Mouse (Mus musculus): ENCODE data around the gene Fam20a. TPM values are rescaled to one million over a fixed set of nuclear protein-coding genes. Genes with fewer than 3 reads are reported as not detected.

The Fam20a gene
- polyA plus RNA-seq, 1 experiment from 2014 or later: 1.3 TPM

GRCm38 (mm10) chr11:109670026-109670916 lies 51.8 kb downstream of the Fam20a start:
- Histone ChIP-seq H3K9ac (replicated peaks; ENCODE audit: low read length) (no peak overlapping the region), H3K27ac (replicated peaks; ENCODE audit: low read depth, low read length) (no peak overlapping the region), H3K27me3 (ENCODE audit: control insufficient read depth, insufficient read depth, low read length) (no peaks in the 10 kb centered on the region), H3K9me3 (replicated peaks; ENCODE audit: control insufficient read depth, low read length) (no peaks in the 10 kb centered on the region), H3K4me3 (ENCODE audit: low read depth, low read length) (no peak overlapping the region), H3K4me2 (ENCODE audit: low read depth, low read length) (no peak overlapping the region), H3K4me1 (ENCODE audit: control insufficient read depth, insufficient read depth, low read length) (no peaks in the 10 kb centered on the region), H3K36me3 (replicated peaks; ENCODE audit: control insufficient read depth, insufficient read depth, low read depth, low read length) (peaks cover 2% of the 10 kb centered on the region; the same call in 1 of the 2 replicates)
- WGBS: 60% methylated on average over 14 of the region's 14 CpGs
- DNase-seq (ENCODE audit: low spot score) (peak; percentile 87), ATAC-seq (replicated peaks; ENCODE audit: insufficient number of reproducible peaks, low FRiP score, low TSS enrichment, low read depth) (0 out of 2 replicates have a peak, but pooled peaks have one; percentile 32)

- WGBS: 93% methylated on average over 8 of the region's 8 CpGs
- no peak for ATAC-seq (replicated peaks; ENCODE audit: insufficient number of reproducible peaks, low FRiP score, low TSS enrichment, low read depth)
- DNase-seq (ENCODE audit: low spot score): no peak
- peaks cover 2% of the 10 kb centered on the region; the same call in 1 of the 2 replicates for H3K36me3 ChIP-seq (replicated peaks; ENCODE audit: control insufficient read depth, insufficient read depth, low read depth, low read length)
- no peak overlapping the region for H3K4me2 ChIP-seq (ENCODE audit: low read depth, low read length)
- no peak overlapping the region for H3K9ac ChIP-seq (replicated peaks; ENCODE audit: low read length)
- no peaks in the 10 kb centered on the region for H3K4me1 ChIP-seq (ENCODE audit: control insufficient read depth, insufficient read depth, low read length)
- no peaks in the 10 kb centered on the region for H3K27me3 ChIP-seq (ENCODE audit: control insufficient read depth, insufficient read depth, low read length)
- H3K9me3 ChIP-seq (replicated peaks; ENCODE audit: control insufficient read depth, low read length): no peaks in the 10 kb centered on the region
- H3K4me3 ChIP-seq (ENCODE audit: low read depth, low read length): no peak overlapping the region
- H3K27ac ChIP-seq (replicated peaks; ENCODE audit: low read depth, low read length): no peak overlapping the region
Observed at GRCm38 (mm10) chr11:109669149-109669708, 52.9 kb downstream of the Fam20a start.

GRCm38 (mm10) chr11:109668115-109668725 lies 53.9 kb downstream of the Fam20a start:
- Histone ChIP-seq H3K9me3 (replicated peaks; ENCODE audit: control insufficient read depth, low read length) (no peaks in the 10 kb centered on the region), H3K36me3 (replicated peaks; ENCODE audit: control insufficient read depth, insufficient read depth, low read depth, low read length) (peaks cover 2% of the 10 kb centered on the region; the same call in 1 of the 2 replicates), H3K9ac (replicated peaks; ENCODE audit: low read length) (no peak overlapping the region), H3K27me3 (ENCODE audit: control insufficient read depth, insufficient read depth, low read length) (no peaks in the 10 kb centered on the region), H3K4me3 (ENCODE audit: low read depth, low read length) (no peak overlapping the region), H3K4me2 (ENCODE audit: low read depth, low read length) (no peak overlapping the region), H3K4me1 (ENCODE audit: control insufficient read depth, insufficient read depth, low read length) (no peaks in the 10 kb centered on the region), H3K27ac (replicated peaks; ENCODE audit: low read depth, low read length) (no peak overlapping the region)
- WGBS: 81% methylated on average over 8 of the region's 8 CpGs
- ATAC-seq (replicated peaks; ENCODE audit: insufficient number of reproducible peaks, low FRiP score, low TSS enrichment, low read depth) (no peak), DNase-seq (ENCODE audit: low spot score) (no peak)

GRCm38 (mm10) chr11:109667371-109667770 lies 54.7 kb downstream of the Fam20a start:
- H3K27ac ChIP-seq (replicated peaks; ENCODE audit: low read depth, low read length): no peak overlapping the region

GRCm38 (mm10) chr11:109666411-109666810 lies 55.7 kb downstream of the Fam20a start:
- DNase-seq (ENCODE audit: low spot score): no peak

More at GRCm38 (mm10) chr11:109667371-109667770, 54.7 kb downstream of the Fam20a start:
- no peak overlapping the region for H3K9ac ChIP-seq (replicated peaks; ENCODE audit: low read length)
- no peak overlapping the region for H3K4me2 ChIP-seq (ENCODE audit: low read depth, low read length)
- H3K4me1 ChIP-seq (ENCODE audit: control insufficient read depth, insufficient read depth, low read length): no peaks in the 10 kb centered on the region
- WGBS: 90% methylated on average over 19 of the region's 19 CpGs
- no peaks in the 10 kb centered on the region for H3K27me3 ChIP-seq (ENCODE audit: control insufficient read depth, insufficient read depth, low read length)
- no peaks in the 10 kb centered on the region for H3K9me3 ChIP-seq (replicated peaks; ENCODE audit: control insufficient read depth, low read length)
- ATAC-seq (replicated peaks; ENCODE audit: insufficient number of reproducible peaks, low FRiP score, low TSS enrichment, low read depth) (no peak), DNase-seq (ENCODE audit: low spot score) (no peak)
- H3K36me3 ChIP-seq (replicated peaks; ENCODE audit: control insufficient read depth, insufficient read depth, low read depth, low read length): peaks cover 2% of the 10 kb centered on the region; the same call in 1 of the 2 replicates
- H3K4me3 ChIP-seq (ENCODE audit: low read depth, low read length): no peak overlapping the region

GRCm38 (mm10) chr11:109665424-109665823 lies 56.7 kb downstream of the Fam20a start:
- H3K4me2 ChIP-seq (ENCODE audit: low read depth, low read length): no peak overlapping the region
- H3K4me3 ChIP-seq (ENCODE audit: low read depth, low read length): no peak overlapping the region
- H3K9me3 ChIP-seq (replicated peaks; ENCODE audit: control insufficient read depth, low read length): no peaks in the 10 kb centered on the region
- no peak overlapping the region for H3K9ac ChIP-seq (replicated peaks; ENCODE audit: low read length)
- no peaks in the 10 kb centered on the region for H3K27me3 ChIP-seq (ENCODE audit: control insufficient read depth, insufficient read depth, low read length)
- no peak overlapping the region for H3K27ac ChIP-seq (replicated peaks; ENCODE audit: low read depth, low read length)
- DNase-seq (ENCODE audit: low spot score): no peak
- no peaks in the 10 kb centered on the region for H3K4me1 ChIP-seq (ENCODE audit: control insufficient read depth, insufficient read depth, low read length)
- WGBS: 84% methylated on average over 6 of the region's 6 CpGs
- ATAC-seq (replicated peaks; ENCODE audit: insufficient number of reproducible peaks, low FRiP score, low TSS enrichment, low read depth): no peak
- H3K36me3 ChIP-seq (replicated peaks; ENCODE audit: control insufficient read depth, insufficient read depth, low read depth, low read length): peaks cover 2% of the 10 kb centered on the region; the same call in 1 of the 2 replicates

More at GRCm38 (mm10) chr11:109666411-109666810, 55.7 kb downstream of the Fam20a start:
- no peak overlapping the region for H3K9ac ChIP-seq (replicated peaks; ENCODE audit: low read length)
- ATAC-seq (replicated peaks; ENCODE audit: insufficient number of reproducible peaks, low FRiP score, low TSS enrichment, low read depth): no peak
- H3K4me1 ChIP-seq (ENCODE audit: control insufficient read depth, insufficient read depth, low read length): no peaks in the 10 kb centered on the region
- H3K36me3 ChIP-seq (replicated peaks; ENCODE audit: control insufficient read depth, insufficient read depth, low read depth, low read length): peaks cover 2% of the 10 kb centered on the region; the same call in 1 of the 2 replicates
- H3K4me2 ChIP-seq (ENCODE audit: low read depth, low read length): no peak overlapping the region
- no peaks in the 10 kb centered on the region for H3K9me3 ChIP-seq (replicated peaks; ENCODE audit: control insufficient read depth, low read length)
- H3K27me3 ChIP-seq (ENCODE audit: control insufficient read depth, insufficient read depth, low read length): no peaks in the 10 kb centered on the region
- H3K4me3 ChIP-seq (ENCODE audit: low read depth, low read length): no peak overlapping the region
- WGBS: 94% methylated on average over 13 of the region's 13 CpGs
- no peak overlapping the region for H3K27ac ChIP-seq (replicated peaks; ENCODE audit: low read depth, low read length)

GRCm38 (mm10) chr11:109664293-109664692 lies 57.8 kb downstream of the Fam20a start:
- WGBS: 91% methylated on average over 13 of the region's 13 CpGs
- DNase-seq (ENCODE audit: low spot score) (no peak), ATAC-seq (replicated peaks; ENCODE audit: insufficient number of reproducible peaks, low FRiP score, low TSS enrichment, low read depth) (no peak)
- Histone ChIP-seq H3K4me2 (ENCODE audit: low read depth, low read length) (no peak overlapping the region), H3K36me3 (replicated peaks; ENCODE audit: control insufficient read depth, insufficient read depth, low read depth, low read length) (peaks cover 2% of the 10 kb centered on the region; the same call in 1 of the 2 replicates), H3K4me3 (ENCODE audit: low read depth, low read length) (no peak overlapping the region), H3K27ac (replicated peaks; ENCODE audit: low read depth, low read length) (no peak overlapping the region), H3K9me3 (replicated peaks; ENCODE audit: control insufficient read depth, low read length) (no peaks in the 10 kb centered on the region), H3K27me3 (ENCODE audit: control insufficient read depth, insufficient read depth, low read length) (no peaks in the 10 kb centered on the region), H3K4me1 (ENCODE audit: control insufficient read depth, insufficient read depth, low read length) (no peaks in the 10 kb centered on the region), H3K9ac (replicated peaks; ENCODE audit: low read length) (no peak overlapping the region)
